Mouse (Mus musculus) heart, embryonic 11.5 days (tissue): ENCODE data around the gene Pcnp. TPM values are rescaled to one million over a fixed set of nuclear protein-coding genes. Genes with fewer than 3 reads are reported as not detected.
A peak's percentile ranks its signal among the peaks of the same experiment; 100 is the strongest.
"Not testable (repeated sequence)": the region's sequence is repeated elsewhere in the genome, so short reads cannot be mapped to it uniquely, and the experiment has no call there.

ENCODE experiments used
- ATAC-seq: fragments of 200-750 bp; cut with Nextera tagmentation; replicated peaks from 2 replicates; pipeline ENCODE4 v1.8.0; 2017; ENCODE audit warnings: moderate library complexity; ENCODE audit not compliant: insufficient number of reproducible peaks, low FRiP score, low TSS enrichment
- H3K27ac ChIP-seq: fragments of 300-500 bp; sonication (generic); 2 replicates; pipeline ENCODE4 v1.5.1; 2014; ENCODE audit warnings: mild to moderate bottlenecking, low read depth, low read length
- H3K27me3 ChIP-seq: fragments of 300-500 bp; sonication (generic); 2 replicates; pipeline ENCODE4 v1.6.1; 2014; ENCODE audit warnings: mild to moderate bottlenecking, low read length, mixed read lengths; ENCODE audit not compliant: control insufficient read depth, insufficient read depth
- H3K36me3 ChIP-seq: fragments of 300-500 bp; sonication (generic); 2 replicates; pipeline ENCODE4 v1.6.1; 2014; ENCODE audit warnings: mild to moderate bottlenecking, low read length, moderate library complexity, mixed read lengths; ENCODE audit not compliant: control insufficient read depth, insufficient read depth
- H3K4me1 ChIP-seq: fragments of 300-500 bp; sonication (generic); 2 replicates; pipeline ENCODE4 v1.6.1; 2014; ENCODE audit warnings: low read length; ENCODE audit not compliant: control insufficient read depth, insufficient read depth
- H3K4me2 ChIP-seq: fragments of 300-500 bp; sonication (generic); 2 replicates; pipeline ENCODE4 v1.6.1; 2014; ENCODE audit warnings: mild to moderate bottlenecking, moderate library complexity
- H3K4me3 ChIP-seq: fragments of 300-500 bp; sonication (generic); 2 replicates; pipeline ENCODE4 v1.5.1; 2014; ENCODE audit warnings: low read depth, low read length
- H3K9ac ChIP-seq: fragments of 300-500 bp; sonication (generic); 2 replicates; pipeline ENCODE4 v1.6.1; 2014; ENCODE audit warnings: mild to moderate bottlenecking, low read depth, low read length, moderate library complexity
- H3K9me3 ChIP-seq: fragments of 300-500 bp; sonication (generic); replicated peaks from 2 replicates; pipeline ENCODE4 v1.6.1; 2016; ENCODE audit warnings: low read length; ENCODE audit not compliant: control insufficient read depth
- WGBS: fragments of 180-500 bp; shearing (Covaris S2); extraction: QIAGEN DNeasy Blood & Tissue Kit; methylation state at CpG from one replicate; pipeline ENCODE4 v1.1.7; 2014; ENCODE audit not compliant: insufficient replicate concordance; 5-methylcytosine and 5-hydroxymethylcytosine counted together
- polyA plus RNA-seq: library from polyadenylated mRNA; unstranded; fragments of >200 nt; fragmentation: Nextera tagmentation; extraction: Ambion mirVana; gene quantifications from 2 replicates; pipeline ENCODE4 v1.2.1, GENCODE M21; 2014

Pcnp gene
- polyA plus RNA-seq = 172 and 199 TPM in 2 replicates

- peaks cover 14% of the 10 kb centered on the region for H3K36me3 ChIP-seq
- H3K9ac ChIP-seq = peak within 1 kb of the TSS; percentile 99
- H3K27ac ChIP-seq = peak within 1 kb of the TSS; percentile 89
- peaks cover 16% of the 10 kb centered on the region for H3K4me1 ChIP-seq
- WGBS = 1% methylated on average over 39 of the region's 39 CpGs
- peak within 1 kb of the TSS; percentile 80 for H3K4me2 ChIP-seq
- ATAC-seq = peak; percentile 99
- H3K4me3 ChIP-seq = peak within 1 kb of the TSS; percentile 95
- H3K9me3 ChIP-seq = no peaks in the 10 kb centered on the region
- H3K27me3 ChIP-seq = no peaks in the 10 kb centered on the region
Observed at GRCm38 (mm10) chr16:56029661-56030082, at the start of gene Pcnp. Gene Pcnp, minus strand, starts transcription at chr16:56029739.

- Histone ChIP-seq H3K4me2 (peak overlapping the region; percentile 65), H3K4me3 (peak overlapping the region; percentile 86), H3K36me3 (no peaks in the 10 kb centered on the region), H3K4me1 (no peaks in the 10 kb centered on the region), H3K9ac (peak overlapping the region; percentile 78), H3K9me3 (no peaks in the 10 kb centered on the region), H3K27me3 (no peaks in the 10 kb centered on the region), H3K27ac (peak overlapping the region; percentile 86)
- WGBS = 15% methylated on average over 11 of the region's 11 CpGs
- ATAC-seq = no peak
Observed at GRCm38 (mm10) chr16:56076121-56076869, 46.8 kb upstream of the Pcnp start.

DNA sequence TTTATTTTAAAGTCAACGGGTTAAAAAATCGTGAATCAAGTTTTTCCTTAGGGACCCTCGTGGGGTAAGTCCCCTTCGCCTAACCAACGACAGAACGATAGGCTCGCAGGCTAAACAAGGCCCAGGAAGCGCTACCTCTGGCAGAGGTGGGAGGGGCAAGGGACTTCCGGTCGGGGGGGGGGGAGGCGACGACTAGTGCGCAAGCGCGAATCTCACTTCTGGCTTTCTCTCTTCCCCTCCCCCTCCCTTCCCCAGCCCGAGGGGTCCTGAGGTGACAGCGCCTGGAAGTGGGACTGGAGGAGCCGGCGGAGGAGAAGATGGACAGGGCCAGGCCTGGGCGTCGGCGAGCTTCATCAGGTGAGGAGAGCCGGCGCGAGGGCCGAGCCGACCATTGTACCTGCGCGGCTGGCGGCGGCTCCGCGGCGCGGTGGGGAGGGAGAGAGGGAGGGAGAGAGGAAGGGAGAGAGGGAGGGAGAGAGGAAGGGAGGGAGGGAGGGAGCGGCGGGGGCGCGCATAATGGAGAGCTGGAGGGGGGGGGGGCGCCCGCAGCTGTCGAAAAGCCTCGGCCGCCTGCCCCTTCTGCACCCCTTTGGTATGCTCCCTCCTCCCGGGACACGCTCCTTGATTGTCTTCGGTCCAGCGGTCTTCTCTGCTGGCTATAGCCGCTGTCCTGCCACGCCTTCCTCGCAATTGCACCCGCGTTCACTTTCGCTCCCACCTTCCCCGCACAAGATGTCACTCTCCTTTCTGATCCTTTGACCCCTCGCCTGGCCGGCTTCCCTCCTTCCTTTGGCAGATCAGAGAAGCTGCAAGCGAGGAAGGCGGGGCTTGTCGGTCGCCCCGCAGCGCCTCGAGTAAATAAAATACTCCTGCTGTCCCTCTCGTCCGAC, 45.9 kb upstream of the Pcnp start:
- ATAC-seq = peak; percentile 74
- Histone ChIP-seq H3K27ac (peak overlapping the region; percentile 86), H3K36me3 (no peaks in the 10 kb centered on the region), H3K9ac (peak overlapping the region; percentile 78), H3K27me3 (no peaks in the 10 kb centered on the region), H3K4me3 (peak overlapping the region; percentile 86), H3K4me1 (no peaks in the 10 kb centered on the region), H3K9me3 (no peaks in the 10 kb centered on the region), H3K4me2 (peak overlapping the region; percentile 65)
- under 1% methylated on average over 42 of the region's 66 CpGs for WGBS

- no peak overlapping the region for H3K9ac ChIP-seq
- H3K27ac ChIP-seq = peak overlapping the region; percentile 67
Observed at GRCm38 (mm10) chr16:56074565-56074964, 45.0 kb upstream of the Pcnp start.

GRCm38 (mm10) chr16:56074122-56074521, 44.6 kb upstream of the Pcnp start:
- H3K27ac ChIP-seq = peak overlapping the region; percentile 67

More at GRCm38 (mm10) chr16:56074565-56074964, 45.0 kb upstream of the Pcnp start:
- H3K4me1 ChIP-seq = no peaks in the 10 kb centered on the region
- no peaks in the 10 kb centered on the region for H3K9me3 ChIP-seq
- H3K27me3 ChIP-seq = no peaks in the 10 kb centered on the region
- H3K4me2 ChIP-seq = peak overlapping the region; percentile 65; the same call in 1 of the 2 replicates
- WGBS = 73% methylated on average over 5 of the region's 5 CpGs
- ATAC-seq = no peak; the same call in 1 of the 2 replicates
- no peak overlapping the region for H3K4me3 ChIP-seq
- no peaks in the 10 kb centered on the region for H3K36me3 ChIP-seq

DNA sequence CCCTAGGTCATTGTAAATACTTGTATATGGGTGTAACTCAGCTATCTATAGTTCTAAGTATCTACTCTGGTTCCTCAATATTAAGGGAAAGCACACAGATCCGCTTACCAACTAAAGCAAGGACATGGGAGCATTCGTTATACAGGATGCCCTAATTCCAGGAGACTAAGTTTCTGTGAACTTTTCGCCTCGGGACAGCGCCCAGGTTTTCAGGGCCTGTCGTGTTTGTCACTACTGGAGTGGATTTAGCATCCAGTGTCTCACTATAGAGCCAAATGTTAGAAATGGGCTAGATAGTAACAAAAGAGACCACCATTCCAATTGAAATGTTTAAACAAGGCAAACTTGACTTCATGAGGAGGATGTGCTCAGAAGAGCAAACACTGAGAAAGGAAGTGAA, 43.6 kb upstream of the Pcnp start:
- H3K4me2 ChIP-seq, H3K4me3 ChIP-seq, H3K36me3 ChIP-seq, H3K9me3 ChIP-seq, H3K27me3 ChIP-seq, H3K4me1 ChIP-seq, ATAC-seq, H3K9ac ChIP-seq, H3K27ac ChIP-seq: not testable (repeated sequence)
- 88% methylated on average over 6 of the region's 6 CpGs for WGBS

More at GRCm38 (mm10) chr16:56074122-56074521, 44.6 kb upstream of the Pcnp start:
- H3K36me3 ChIP-seq = no peaks in the 10 kb centered on the region
- no peak overlapping the region for H3K4me3 ChIP-seq
- no peaks in the 10 kb centered on the region for H3K27me3 ChIP-seq
- H3K4me2 ChIP-seq = peak overlapping the region; percentile 65; the same call in 1 of the 2 replicates
- no peaks in the 10 kb centered on the region for H3K9me3 ChIP-seq
- WGBS = 76% methylated on average over 1 of the region's 1 CpGs
- no peaks in the 10 kb centered on the region for H3K4me1 ChIP-seq
- ATAC-seq = peak; percentile 58
- no peak overlapping the region for H3K9ac ChIP-seq

GRCm38 (mm10) chr16:56072533-56072932, 43.0 kb upstream of the Pcnp start:
- H3K9me3 ChIP-seq = no peaks in the 10 kb centered on the region
- no peak overlapping the region for H3K4me2 ChIP-seq
- no peak overlapping the region for H3K9ac ChIP-seq
- H3K4me1 ChIP-seq = no peaks in the 10 kb centered on the region
- H3K27me3 ChIP-seq = no peaks in the 10 kb centered on the region
- no peak overlapping the region for H3K27ac ChIP-seq
- no peak for ATAC-seq
- no peaks in the 10 kb centered on the region for H3K36me3 ChIP-seq
- no peak overlapping the region for H3K4me3 ChIP-seq
- 84% methylated on average over 6 of the region's 6 CpGs for WGBS

DNA sequence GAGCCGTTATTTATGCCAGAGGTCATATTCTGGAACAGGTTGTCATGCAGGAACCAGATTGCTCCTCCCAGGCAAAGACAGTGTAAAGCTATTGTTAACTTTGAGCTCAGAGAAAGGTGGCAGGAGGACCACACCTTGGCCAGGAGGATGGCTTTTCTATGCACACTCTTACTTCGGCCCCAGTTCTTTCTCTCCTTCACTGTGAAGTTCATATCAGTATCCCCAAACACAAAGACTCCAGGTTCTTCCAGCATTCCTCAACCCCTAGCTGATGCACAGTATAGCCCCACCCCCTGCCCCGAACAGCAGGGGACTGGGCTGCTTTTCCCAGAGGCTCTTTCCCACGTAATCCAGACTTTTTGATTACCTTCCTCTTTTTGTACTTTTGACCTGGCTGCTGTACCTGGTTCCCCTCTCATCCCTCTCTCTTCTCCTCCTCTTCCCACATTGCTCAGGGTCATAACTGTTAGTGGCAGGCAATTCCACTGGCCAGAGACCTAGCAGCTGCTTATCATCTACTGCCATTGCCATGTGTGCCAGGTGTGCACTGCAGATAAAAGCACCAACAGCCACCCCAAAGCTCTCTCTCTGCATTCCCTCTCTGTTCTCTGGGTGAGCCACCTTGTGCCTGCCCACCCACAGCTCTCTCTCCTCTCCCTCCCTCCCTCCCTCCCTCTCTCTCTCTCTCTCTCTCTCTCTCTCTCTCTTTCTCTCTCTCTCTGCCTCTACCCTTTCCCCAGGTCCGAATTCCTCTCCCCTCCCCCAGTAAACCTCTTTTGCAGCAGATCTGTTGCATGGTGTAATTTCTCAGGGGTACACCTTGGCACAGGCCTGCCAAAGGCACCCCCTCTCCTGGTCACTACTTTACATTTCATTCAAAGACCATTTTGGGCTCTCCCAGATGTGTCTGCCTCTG, 42.0 kb upstream of the Pcnp start:
- Histone ChIP-seq H3K4me2 (peak overlapping the region; percentile 19), H3K9ac (no peak overlapping the region), H3K36me3 (no peaks in the 10 kb centered on the region), H3K4me1 (no peaks in the 10 kb centered on the region), H3K9me3 (no peaks in the 10 kb centered on the region), H3K4me3 (no peak overlapping the region), H3K27me3 (no peaks in the 10 kb centered on the region), H3K27ac (peak overlapping the region; percentile 85)
- ATAC-seq = peak; percentile 85
- 42% methylated on average over 5 of the region's 5 CpGs for WGBS
